Mouse (Mus musculus) retina, postnatal 7 days (tissue): Measurements from ENCODE around the gene Ppfibp1.
A peak's percentile ranks its signal among the peaks of the same experiment; 100 is the strongest.

ENCODE experiments used
- DNase-seq: peaks from one replicate; pipeline ENCODE4 v3.0.0-alpha.2; 2012; ENCODE audit warnings: low read depth, low spot score

Gene Ppfibp1

DNA sequence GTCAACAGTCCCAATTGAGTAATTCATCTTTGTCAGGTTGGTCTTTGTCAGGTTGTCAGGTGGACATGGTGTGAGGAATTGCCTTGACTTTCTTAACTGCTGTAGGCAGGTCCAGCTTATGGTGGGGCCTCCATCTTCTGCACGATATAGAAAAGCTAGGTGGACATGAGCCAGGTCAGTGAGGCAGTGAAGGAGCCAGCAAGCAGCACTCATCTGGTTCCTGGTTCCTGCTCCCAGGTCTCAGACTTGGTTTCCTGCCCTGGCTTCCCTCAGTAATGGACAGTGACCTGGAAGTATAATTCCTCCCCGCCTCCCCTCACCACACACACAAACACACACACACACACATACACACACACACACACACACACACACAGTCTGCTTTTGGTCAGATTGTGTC is 107.1 kb downstream of the Ppfibp1 start:
- DNase-seq = no peak

DNA sequence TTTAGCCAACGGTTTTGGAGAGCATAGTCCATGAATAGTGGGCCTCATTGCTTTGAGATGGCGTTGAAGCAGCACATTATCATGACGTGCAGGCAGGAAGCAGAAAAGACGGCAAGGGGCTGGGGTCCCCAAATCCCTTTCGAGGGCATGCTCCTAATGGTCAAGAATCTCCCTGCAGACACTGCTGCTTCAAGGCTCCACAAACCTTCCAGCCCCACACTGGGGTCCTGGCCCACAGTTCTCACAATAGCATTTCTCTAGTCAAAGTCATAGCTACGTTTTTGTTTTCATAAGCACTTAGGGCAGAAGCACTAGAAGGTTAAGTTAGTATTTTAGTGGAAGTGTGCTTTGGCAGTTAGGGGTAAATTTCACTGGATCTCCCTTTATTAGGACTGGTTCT is 107.6 kb downstream of the Ppfibp1 start:
- DNase-seq = no peak

DNA sequence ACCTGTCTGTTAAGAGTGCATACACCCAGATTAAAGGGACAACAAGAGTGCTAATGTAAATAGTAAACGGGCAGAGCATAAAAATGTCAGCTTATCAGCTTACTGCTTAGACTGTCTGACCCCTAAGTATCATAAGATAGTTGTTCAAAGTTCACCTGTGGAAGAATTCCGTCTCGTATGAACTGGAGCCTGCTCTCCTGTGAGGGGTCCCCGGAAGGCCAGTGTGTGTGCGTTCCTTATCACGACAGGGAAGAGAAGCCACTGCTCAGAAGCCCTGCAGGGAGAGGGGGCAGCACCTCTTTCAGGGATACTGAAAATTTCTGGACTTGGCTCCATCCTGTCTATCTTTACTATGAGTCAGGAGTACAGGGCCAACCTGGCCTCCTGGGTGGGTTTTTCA is 108.7 kb downstream of the Ppfibp1 start:
- DNase-seq = no peak

DNA sequence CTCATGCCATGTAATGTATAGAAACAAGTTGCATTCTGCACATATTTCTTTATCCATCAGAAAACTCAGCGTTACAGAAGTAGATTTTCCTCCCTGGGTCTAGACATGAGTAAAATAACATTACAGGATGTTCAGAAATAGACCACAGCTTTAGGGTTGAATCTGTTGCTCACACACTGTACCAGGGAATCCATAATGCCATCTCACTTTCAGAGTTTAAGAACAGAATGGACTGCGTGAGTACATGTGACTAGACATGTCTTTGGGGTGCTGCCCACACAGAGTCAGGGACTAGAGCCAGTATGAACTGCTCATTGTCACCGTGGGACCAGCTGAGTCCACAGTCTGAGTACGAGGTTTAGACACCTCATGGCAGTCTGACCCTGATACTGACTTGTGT is 110.4 kb downstream of the Ppfibp1 start:
- DNase-seq = no peak

DNA sequence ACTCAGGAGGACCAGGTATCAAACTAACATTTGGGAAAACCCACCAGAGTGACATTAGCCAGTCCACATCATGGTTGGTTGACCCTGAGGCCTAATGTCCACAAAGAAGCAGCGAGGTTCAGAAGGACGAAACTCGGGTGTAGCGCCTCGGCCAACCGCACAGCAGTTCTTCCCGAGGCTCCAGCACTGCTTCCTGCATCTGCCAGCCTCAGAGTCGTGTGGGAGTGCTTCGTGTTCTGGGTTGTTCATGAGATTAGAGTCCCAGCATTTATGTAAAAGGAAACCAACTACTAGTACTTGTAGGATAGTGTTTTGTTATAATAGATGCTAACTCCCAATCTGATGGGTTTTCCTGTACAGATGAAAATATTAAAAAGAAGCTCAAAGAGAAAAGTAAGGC is 111.0 kb downstream of the Ppfibp1 start:
- DNase-seq = no peak

DNA sequence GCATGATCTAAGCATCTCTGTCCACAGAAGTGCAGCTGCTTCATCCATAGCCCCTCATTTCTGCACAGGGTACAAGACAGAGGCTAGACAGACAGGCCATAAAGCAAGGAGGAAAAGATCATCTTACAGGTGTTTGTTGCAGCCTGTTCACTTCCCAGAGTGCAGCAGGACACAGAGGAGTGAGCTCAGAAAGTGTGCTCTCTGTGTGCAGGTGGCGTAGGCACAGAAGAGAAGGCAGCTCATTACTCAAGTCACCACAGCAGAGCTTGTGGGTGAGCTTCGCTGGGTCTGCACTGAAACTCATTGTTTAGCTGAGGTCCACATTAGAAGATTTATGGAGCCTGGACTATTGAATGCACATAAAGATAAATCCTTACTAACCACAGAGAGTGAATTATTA is 111.5 kb downstream of the Ppfibp1 start:
- DNase-seq = no peak

DNA sequence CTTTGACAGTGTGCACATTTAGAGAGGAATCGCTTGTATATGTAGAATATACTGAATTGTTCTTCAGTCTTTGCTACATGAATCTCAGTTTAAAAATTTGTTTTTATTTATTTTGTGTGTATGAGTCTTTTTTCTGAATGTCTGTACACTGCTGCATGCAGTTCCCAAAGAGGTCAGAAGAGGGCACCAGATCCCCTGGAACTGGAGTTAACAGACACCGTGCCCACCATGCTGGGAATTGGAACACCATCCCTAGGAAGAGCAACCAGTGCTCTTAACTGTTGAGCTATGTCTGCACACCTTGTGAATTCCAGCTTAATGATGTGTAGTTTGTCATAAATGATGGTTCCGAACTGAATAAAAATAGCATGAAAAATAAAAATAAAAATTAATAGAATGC is 119.9 kb downstream of the Ppfibp1 start:
- DNase-seq = peak; percentile 21

DNA sequence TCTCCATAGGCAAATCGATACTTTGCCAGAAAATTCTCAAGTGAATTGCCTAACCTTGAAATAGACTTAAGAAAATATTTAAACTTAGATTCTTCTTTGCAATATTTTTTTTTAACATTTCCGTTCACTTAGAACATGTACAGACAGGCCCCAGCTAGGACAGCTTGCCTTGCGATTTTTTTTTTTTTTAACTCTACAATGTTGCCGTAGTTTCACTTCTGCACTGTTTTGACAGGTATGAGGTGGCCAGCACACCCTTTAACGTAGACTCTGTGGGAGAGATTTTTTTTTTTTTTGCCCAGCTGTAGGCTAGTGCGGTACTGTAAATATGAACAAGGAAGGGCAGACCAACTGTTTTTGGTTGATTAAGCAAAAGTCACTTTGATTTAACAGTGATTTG is 122.1 kb downstream of the Ppfibp1 start:
- DNase-seq = no peak

DNA sequence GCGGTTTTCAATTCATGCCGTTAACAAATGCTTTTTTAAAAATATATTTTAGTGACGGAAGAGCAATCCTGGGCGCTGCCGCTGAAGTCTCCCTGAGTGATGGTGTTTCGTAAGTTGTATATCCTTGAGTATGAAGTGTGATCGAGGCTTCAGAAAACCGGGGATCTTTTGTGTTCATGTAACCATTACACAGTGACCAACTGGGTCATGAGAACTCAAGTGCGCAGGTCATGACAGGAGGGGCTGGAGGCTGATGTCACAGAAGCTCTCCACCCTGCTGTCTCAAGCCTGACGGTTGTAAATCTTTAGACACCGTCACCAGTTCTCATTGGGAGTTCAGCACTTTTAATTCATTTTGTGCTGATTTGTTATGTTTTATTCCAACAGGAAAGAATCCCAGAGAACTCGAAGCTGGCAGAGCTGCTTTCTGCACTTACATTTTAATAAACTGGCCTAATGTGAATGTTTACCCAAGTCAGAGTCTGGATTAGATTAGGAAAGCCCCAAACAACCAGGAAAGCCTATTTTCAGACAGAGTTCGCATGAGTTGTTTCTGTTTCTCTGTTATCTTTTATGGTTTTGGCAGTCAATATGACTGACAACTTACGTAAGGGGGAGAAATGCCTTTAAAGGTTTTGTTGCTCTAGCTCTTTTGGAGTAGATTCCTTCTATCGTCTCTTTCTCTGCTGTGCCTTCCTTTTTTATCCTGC is 122.7 kb downstream of the Ppfibp1 start:
- DNase-seq = no peak

DNA sequence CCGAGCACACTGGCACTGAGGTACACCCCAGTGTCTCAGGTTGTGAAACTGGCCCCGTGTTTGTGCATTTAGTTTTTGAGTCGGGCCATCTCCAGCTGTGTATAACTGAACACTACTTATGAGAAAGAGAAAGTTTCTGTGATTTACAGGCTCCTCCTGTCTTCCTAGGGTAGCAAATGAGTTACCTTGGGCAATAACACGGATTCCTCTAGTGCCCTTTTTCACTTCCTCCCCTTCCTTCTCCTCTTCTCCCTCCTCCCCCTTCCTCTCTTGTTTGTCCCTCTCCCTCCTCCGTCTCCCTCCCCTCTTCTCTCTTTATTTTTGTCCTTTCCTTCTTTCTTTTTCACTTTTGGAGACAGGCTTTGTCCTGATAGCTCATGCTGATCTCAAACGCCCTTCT is 123.3 kb downstream of the Ppfibp1 start:
- DNase-seq = no peak

DNA sequence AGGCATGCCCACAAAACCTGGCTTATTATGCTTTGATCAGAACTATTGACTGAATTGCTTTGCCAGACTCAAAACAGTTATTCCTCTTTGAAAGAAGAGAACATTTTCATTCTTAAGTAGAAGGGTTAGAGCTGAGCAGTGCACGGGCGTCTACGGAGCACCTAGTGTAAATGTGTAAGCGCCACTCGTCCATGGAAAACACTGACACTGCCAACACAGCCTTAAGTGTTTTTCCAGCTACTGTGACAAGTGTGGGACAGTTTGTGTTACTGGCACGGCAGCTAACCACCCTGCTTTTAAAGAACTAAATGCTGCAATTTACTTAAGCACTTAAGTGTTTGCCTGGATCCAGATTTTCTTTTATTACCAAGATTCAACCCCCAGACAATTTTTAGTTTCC is 123.7 kb downstream of the Ppfibp1 start:
- DNase-seq = no peak

DNA sequence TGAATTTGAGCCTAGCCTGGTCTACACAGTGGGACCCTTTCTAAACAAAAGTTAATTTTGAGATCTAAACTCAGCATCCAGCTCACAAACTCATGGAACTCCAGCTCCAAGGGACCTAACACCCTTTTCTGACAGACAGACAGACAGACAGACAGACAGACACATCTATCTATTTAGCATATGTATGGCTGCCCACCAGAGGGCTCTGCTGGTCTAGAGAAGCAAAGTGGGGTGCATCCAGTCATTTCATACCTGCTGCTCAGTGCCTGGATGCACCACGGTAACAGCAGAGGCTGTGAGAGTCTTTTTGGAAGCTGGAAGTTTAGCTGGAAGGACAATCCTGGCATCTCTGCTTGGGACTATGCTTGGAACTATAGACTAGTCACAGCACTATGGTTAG is 125.3 kb downstream of the Ppfibp1 start:
- no peak for DNase-seq

DNA sequence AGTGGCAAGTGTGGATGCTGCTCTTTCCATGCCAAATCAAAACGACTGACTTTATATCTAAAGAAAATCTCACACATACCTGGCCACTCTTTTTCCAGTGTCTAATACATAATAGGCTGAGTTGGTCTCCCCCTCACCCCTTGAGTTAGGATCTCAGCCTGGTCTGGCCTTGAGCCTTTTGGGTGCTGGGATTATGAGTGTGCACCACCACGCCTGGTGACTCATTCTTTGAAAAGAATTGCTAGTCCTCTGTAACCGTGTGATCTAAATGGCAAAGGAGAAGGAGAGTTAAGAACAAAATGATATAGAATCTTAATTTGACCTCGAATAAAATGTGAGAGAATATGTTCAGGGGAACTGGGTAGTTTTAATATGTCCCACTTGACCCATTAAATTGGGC is 129.6 kb downstream of the Ppfibp1 start:
- DNase-seq = no peak

DNA sequence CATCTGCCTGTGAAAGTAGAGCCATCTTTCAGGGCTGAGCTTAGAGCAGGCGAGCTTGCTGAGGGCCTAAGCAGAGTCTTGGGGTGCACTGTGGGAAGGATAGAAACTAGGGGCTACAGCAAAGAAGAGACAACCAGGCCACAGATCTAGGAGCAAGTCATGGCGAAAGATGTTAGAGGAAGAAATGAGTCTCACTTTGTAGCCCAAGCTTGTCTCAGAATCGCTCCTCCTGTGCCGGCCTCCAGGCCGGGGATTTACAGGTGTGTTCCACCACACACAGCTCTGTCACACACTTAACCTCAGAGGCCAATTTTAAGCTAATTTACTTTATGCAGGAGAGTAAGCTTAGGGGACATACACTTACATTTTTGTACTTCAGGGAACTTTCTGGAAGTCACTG is 130.1 kb downstream of the Ppfibp1 start:
- DNase-seq = no peak

DNA sequence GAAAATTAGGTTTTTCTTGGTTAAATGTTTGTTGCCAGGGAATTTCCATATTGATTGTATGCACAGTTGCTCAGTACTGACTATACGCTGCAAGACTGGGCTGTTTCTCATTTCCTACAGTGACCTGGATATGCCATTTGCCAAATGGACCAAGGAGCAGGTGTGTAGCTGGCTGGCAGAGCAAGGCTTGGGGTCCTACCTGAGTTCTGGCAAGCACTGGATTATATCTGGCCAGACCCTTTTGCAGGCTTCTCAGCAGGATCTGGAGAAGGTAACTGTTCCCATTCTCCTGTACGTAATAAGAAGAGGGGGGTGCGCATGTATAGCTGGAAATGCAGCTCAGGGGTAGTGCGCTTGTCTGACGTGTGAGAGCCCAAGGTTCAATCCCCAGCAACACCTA is 132.9 kb downstream of the Ppfibp1 start:
- DNase-seq = no peak

DNA sequence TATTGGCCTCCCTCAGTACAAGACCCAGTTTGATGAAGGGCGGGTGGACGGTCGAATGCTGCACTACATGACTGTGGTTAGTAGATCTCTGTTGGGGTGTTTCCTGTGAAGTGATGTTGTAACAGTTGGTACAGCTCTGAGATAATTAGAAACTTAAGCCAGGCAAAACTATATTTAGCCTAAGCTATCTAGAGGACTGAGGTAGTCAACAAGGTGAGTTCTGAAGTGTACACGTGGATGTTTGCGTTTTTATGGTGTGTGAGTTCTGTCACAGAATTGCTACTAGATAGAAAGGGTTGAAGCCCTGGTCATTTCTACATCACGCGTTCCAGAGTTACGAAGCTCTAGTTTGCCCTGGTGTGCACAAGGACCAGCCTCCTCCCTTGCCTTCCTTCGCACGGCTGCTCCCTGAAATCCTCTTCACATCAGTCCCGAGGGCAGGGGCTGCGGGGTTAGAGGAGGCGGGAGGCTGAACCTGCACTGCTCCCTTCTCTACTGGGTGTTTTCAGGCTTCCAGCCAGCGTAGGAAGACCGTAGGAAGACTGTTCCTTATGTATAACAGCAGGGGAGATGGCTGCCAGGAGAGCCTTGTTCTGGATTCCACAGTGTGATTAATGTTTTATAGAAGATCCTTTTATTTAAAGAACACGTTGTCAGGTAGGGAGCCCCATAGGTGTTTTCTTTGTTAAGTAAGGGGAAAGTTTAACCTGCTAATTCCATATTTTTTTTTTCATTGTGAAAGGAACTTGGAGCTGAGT is 134.3 kb downstream of the Ppfibp1 start:
- DNase-seq = no peak

DNA sequence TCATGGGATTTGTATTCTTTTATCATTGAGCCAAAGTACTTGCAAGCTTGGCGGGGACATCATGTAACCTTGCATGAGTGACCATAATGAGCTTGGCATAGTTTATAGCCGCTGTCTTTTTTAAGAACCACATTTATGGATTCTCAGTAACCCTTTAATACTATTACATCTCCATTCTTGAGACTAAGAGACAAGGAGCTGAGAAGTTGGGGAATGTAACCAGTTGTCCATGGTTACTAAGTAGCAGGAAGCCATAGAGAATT is 134.8 kb downstream of the Ppfibp1 start:
- DNase-seq = no peak

DNA sequence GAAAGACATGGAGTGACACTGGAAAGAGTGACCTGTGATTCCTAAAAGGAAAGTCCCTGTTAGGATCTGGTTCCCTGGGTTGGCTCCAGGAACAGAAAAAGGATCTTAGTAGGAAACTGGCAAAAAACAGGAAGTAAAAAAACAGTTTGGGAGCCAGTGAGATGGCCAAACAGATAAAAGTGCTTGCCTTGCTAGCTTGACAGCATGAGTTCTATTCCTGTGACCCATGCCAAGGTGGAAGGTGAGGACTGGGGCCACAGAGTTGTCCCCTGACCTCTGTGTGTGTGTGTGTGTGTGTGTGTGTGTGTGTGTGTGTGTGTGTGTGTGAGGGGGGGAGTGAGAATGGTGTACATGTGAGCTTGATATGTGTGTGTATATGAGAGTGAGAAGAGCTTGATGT is 135.3 kb downstream of the Ppfibp1 start:
- DNase-seq = no peak

DNA sequence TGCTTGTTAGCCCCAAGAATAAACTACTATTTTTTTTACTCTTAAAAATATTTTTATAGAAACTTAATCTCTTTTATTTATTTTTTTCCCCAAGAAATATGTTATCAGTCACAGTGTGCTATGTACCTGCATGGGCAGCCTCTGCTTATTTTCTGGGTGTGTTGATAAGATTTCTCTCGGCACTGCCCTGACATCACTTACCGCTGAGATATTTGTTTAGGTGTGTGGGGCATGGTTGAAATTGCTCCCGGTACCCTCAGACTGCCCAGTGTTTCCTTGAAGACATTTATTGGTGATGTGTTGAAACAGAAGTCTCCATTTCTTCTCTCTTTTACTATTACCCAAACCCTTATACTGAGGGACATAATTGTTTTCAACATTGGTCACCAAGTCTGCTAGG is 136.5 kb downstream of the Ppfibp1 start:
- DNase-seq = no peak

DNA sequence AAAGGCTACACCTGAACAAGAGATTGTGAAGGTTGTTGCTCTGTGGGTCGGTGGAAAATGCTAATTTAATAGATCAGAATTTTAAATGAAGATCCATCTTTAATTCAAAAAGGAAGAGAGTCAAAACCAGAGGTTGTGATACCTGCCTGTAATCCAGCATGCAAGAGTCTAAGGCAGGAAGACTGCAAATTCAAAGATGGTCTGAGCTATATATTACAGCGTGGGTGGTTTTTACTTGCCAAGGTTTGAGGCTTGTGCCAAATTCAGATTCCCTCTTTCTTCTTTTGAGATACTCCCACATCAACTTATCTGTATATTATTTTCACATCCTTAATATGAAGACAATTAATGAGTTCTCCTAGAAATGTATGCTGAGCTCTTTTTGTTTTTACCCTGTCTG is 140.1 kb downstream of the Ppfibp1 start:
- no peak for DNase-seq

DNA sequence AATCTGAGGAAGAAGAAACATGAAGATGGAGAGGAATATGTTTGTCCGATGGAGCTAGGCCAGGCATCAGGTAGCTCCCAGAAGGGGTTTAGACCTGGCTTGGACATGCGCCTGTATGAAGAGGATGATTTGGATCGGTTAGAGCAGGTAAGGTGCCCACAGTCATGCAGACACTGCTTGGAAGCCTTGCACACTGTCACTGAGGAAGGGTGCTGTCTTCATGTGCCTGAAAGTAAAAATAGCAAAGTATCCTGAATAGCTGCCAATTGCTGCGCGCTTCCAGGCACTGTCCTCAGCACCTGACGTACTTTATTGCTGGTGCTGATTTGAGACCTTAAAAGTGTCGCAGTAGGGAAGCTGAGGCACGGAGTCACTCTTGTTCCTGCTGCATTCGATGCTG is 141.3 kb downstream of the Ppfibp1 start:
- no peak for DNase-seq

DNA sequence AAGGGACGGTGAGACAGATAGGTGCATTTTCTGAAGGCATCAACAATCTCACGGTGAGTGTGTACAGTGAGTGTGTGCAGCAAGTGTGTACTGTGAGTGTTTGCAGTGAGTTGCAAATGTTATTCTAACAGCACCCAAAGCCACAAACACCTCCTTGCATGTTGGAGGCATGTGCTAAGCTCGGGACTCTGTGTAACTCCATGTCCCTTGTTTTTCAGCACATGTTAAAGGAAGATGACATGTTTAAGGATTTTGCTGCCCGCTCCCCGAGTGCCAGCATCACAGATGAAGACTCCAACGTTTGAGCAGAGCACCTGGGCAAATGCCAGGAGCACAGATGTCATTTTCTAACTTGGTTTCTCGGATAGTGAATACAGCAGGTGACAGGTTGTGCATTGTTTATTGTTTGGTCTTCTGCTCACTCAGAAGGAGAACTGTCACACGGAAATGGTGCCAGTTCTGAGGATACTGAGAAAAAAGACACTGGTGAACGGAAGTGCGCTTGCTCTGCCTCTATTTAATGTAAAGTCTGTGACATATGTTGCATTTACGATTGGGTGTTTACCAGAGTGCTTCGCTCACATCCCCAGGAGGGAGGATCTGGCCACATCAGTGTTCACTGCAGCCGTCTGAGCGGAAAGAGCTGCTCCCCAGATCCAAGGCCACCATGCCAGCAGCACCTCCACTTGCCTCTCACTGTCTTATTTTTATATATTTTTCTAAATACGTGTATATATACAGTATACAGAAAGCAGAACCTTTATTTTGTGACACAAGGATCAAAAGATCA is 142.0 kb downstream of the Ppfibp1 start:
- DNase-seq = no peak

DNA sequence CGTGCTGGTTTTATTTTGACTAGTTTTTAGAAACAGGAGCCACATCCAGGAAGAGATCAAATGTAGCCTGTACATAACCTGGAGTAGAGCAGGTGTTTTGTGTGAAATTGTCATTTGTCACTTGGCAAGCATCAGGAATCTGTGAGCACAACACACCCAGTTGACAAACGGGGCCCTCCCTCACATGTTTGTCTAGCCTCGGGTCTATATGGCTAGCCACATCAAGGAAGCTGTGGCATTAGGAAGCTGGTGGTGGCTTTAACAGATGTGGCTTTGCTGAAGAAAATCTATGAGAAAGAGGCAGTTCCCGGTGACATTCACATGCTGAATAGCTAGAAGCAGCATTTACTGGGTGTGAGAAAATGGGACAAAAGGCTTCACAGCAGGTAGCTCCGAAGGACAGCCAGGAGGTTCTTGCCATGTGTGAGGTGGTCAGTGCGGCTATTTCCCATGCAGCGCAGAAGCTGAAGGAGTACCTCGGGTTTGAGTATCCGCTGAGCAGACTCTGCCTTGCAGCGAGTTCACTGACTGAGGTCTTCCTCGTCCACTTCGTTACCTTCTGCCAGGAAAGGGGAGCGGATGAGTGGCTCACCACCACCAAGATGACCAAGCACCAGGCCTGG is 144.1 kb downstream of the Ppfibp1 start, which contains the start of gene Rep15:
Rep15 (plus strand) TSS at position 282 of the 623 bp plus-strand sequence.
- no peak for DNase-seq
